Mouse (Mus musculus): ENCODE measurements around the gene Uqcr11.

The Uqcr11 gene

GRCm38 (mm10) chr10:80397524-80398173 is 9.0 kb downstream of the Uqcr11 start:
- POLR2A ChIA-PET = interaction anchor here (0.5 to 7.2 kb wide), 29 partner anchors 8 to 955 kb away, joined by 3 to 87 read pairs (median 4); partner anchors contain the start of genes Mex3d (in 2 of the 4), Pcsk4 (in 2 of the 4), Reep6 (in 2 of the 4) and Uqcr11 (in 2 of the 4)

GRCm38 (mm10) chr10:80396822-80397523 is 9.7 kb downstream of the Uqcr11 start:
- POLR2A ChIA-PET = interaction anchor here (0.5 to 7.2 kb wide), 31 partner anchors 8 to 280 kb away, joined by 3 to 87 read pairs (median 4); partner anchors contain the start of genes Mex3d (in 2 of the 4), Pcsk4 (in 2 of the 4), Reep6 (in 2 of the 4) and Rps15 (in 2 of the 4)
- CTCF ChIA-PET = interaction anchor here in 2 of 4 experiments (0.8 to 2.4 kb wide), 4 partner anchors 12 to 160 kb away, joined by 3 to 6 read pairs (median 4); no protein-coding TSS in a partner anchor

More at GRCm38 (mm10) chr10:80397524-80398173, 9.0 kb downstream of the Uqcr11 start:
- CTCF ChIA-PET = interaction anchor here in 3 of 4 experiments (0.7 to 2.4 kb wide), 4 partner anchors 13 to 108 kb away, joined by 3 to 6 read pairs (median 4); no protein-coding TSS in a partner anchor

GRCm38 (mm10) chr10:80395025-80395627 is 11.5 kb downstream of the Uqcr11 start:
- POLR2A ChIA-PET = interaction anchor here in 3 of 4 experiments (0.6 to 7.2 kb wide), 8 partner anchors 8 to 281 kb away, joined by 3 to 87 read pairs (median 3); partner anchors contain the start of genes Mex3d (in 1 of the 3) and Rexo1 (in 1 of the 3)
- CTCF ChIA-PET = interaction anchor here in 3 of 4 experiments (0.6 to 2.4 kb wide), 7 partner anchors 11 to 111 kb away, joined by 3 to 6 read pairs (median 4); no protein-coding TSS in a partner anchor

DNA sequence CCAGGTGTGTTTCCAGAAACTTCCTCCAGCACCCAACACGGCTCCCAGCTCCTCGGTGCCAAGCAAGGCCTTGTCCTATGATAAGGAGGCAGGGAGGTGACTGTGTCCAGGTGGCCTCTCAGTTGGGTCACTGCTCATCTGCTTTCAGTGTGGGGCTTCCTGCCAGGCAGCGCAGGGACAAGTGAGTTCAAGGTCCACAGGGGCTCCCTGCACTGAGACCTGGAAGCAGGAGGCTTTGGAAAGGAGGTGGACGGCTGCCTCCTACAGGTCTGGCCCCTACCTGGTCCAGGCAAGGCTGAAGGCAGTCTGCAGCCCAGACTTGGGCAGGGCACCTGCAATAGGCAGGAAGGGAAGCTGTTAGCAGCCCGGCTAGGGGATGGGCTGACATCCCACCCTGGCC is 13.9 kb downstream of the Uqcr11 start:
- ChIA-PET POLR2A (interaction anchor here in 3 of 4 experiments (0.7 to 2.6 kb wide), 10 partner anchors 11 to 552 kb away, joined by 3 to 7 read pairs (median 3); partner anchors contain the start of genes 1600002K03Rik (in 1 of the 3), Abhd17a (in 1 of the 3), Rexo1 (in 1 of the 3) and Uqcr11 (in 1 of the 3)), CTCF (interaction anchor here in 2 of 4 experiments (0.8 to 2.6 kb wide), 8 partner anchors 8 to 174 kb away, joined by 3 to 11 read pairs (median 4); no protein-coding TSS in a partner anchor)

- ChIA-PET CTCF (interaction anchor here in 1 of 4 experiments (0.7 kb wide), 1 partner anchor 13 kb away, joined by 3 read pairs; no protein-coding TSS in a partner anchor), POLR2A (interaction anchor here in 2 of 4 experiments (0.5 to 1.4 kb wide), 5 partner anchors 9 to 123 kb away, joined by 3 to 5 read pairs (median 3); partner anchors contain the start of gene Mbd3 (in 1 of the 2))
These were observed 15.9 kb downstream of the Uqcr11 start for GRCm38 (mm10) chr10:80390697-80391096.

DNA sequence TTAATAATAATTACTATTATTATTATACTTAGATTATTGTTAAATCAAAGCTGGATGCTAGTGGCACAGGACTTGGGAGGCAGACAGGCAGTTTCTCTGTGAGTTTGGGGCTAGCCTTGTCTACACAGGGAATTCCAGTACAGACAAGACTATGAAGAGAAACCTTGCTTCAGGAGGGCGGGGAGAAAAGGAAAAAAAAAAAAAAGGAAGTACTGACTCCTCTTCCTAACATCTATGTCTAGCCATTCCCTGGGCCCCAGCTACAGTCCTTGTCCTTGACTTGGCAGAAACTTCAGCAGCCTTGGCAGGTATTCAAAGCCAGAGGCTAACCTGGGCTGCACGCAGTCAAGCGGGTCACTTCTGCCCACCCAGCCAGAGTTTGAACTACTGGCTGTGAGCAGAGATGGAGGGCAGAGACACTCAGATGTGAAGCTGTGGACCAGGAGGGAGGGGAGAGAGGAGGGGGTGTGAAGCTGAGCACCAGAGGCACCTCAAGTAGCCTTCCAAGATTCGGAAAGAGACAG is 17.4 kb downstream of the Uqcr11 start:
- POLR2A ChIA-PET = interaction anchor here (0.5 to 7.6 kb wide), 11 partner anchors 9 to 439 kb away, joined by 3 to 87 read pairs (median 5); partner anchors contain the start of genes Mbd3 (in 2 of the 4), Pcsk4 (in 1 of the 4), Reep6 (in 1 of the 4) and Rexo1 (in 1 of the 4)
- CTCF ChIA-PET = interaction anchor here in 2 of 4 experiments (0.6 to 1.7 kb wide), 3 partner anchors 14 to 502 kb away, joined by 3 to 7 read pairs (median 6); partner anchors contain the start of gene Apc2 (in 1 of the 2)

- CTCF ChIA-PET = interaction anchor here in 1 of 4 experiments (0.6 to 1.7 kb wide), 4 partner anchors 10 to 501 kb away, joined by 3 to 7 read pairs (median 4); no protein-coding TSS in a partner anchor
These were observed 17.9 kb downstream of the Uqcr11 start for GRCm38 (mm10) chr10:80388731-80389130.

DNA sequence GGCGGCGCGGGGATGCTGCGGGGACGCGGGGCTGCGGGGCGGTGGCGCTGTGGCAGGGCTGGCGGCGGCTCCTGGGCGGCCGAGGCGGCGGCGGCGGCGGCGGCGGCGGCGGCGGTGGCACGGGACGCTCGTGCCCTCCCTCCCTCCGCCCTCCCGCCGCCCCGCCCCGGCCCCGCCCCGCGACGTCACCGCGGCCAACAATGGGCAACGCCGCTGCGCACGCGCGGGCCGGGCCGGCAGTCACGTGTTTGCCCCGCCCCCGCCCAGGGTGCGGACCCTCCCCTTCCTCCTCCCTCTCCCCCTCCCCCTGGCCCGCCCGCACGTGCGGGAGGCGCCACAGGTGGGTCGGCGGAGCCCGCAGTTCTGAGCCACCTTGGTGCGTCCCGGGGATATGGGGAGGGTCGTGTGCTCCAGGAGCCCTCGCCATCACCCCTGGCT is 19.1 kb downstream of the Uqcr11 start, which contains the start of gene Mex3d:
Gene Mex3d, minus strand, starts transcription at position 138 of the 438 bp plus-strand sequence.
- ChIA-PET CTCF (interaction anchor here (0.6 to 3.2 kb wide), 5 partner anchors 11 to 288 kb away, joined by 3 to 16 read pairs (median 3); no protein-coding TSS in a partner anchor), POLR2A (interaction anchor here in 3 of 4 experiments (0.7 to 7.6 kb wide), 15 partner anchors 9 to 289 kb away, joined by 3 to 87 read pairs (median 5); partner anchors contain the start of genes Mbd3 (in 2 of the 3) and Dazap1 (in 1 of the 3))

More at GRCm38 (mm10) chr10:80388731-80389130, 17.9 kb downstream of the Uqcr11 start:
- POLR2A ChIA-PET = interaction anchor here in 3 of 4 experiments (1.0 to 7.6 kb wide), 13 partner anchors 8 to 221 kb away, joined by 3 to 87 read pairs (median 5); partner anchors contain the start of genes Mbd3 (in 2 of the 3), Dazap1 (in 1 of the 3), Pcsk4 (in 1 of the 3) and Reep6 (in 1 of the 3)

GRCm38 (mm10) chr10:80386735-80387471 is 19.7 kb downstream of the Uqcr11 start:
- ChIA-PET CTCF (interaction anchor here (0.6 to 4.1 kb wide), 19 partner anchors 9 to 288 kb away, joined by 3 to 41 read pairs (median 3); no protein-coding TSS in a partner anchor), POLR2A (interaction anchor here (0.6 to 7.6 kb wide), 30 partner anchors 8 to 329 kb away, joined by 3 to 87 read pairs (median 5); partner anchors contain the start of genes Mbd3 (in 3 of the 4), Pcsk4 (in 1 of the 4), Reep6 (in 1 of the 4) and Rps15 (in 1 of the 4))

GRCm38 (mm10) chr10:80385811-80386734 is 20.6 kb downstream of the Uqcr11 start:
- CTCF ChIA-PET = interaction anchor here in 3 of 4 experiments (0.6 to 4.1 kb wide), 26 partner anchors 8 to 543 kb away, joined by 3 to 41 read pairs (median 4); no protein-coding TSS in a partner anchor
- POLR2A ChIA-PET = interaction anchor here (0.6 to 7.6 kb wide), 50 partner anchors 8 to 784 kb away, joined by 3 to 87 read pairs (median 4); partner anchors contain the start of genes Mbd3 (in 3 of the 4), Rexo1 (in 2 of the 4), Rps15 (in 2 of the 4) and Atp8b3 (in 1 of the 4)

GRCm38 (mm10) chr10:80385310-80385709 is 21.3 kb downstream of the Uqcr11 start:
- ChIA-PET POLR2A (interaction anchor here (0.7 to 7.6 kb wide), 43 partner anchors 9 to 291 kb away, joined by 3 to 87 read pairs (median 6); partner anchors contain the start of genes Mbd3 (in 3 of the 4), Rps15 (in 3 of the 4), Rexo1 (in 2 of the 4) and Uqcr11 (in 2 of the 4)), CTCF (interaction anchor here (0.5 to 4.1 kb wide), 21 partner anchors 8 to 192 kb away, joined by 3 to 41 read pairs (median 4); no protein-coding TSS in a partner anchor)

- ChIA-PET POLR2A (interaction anchor here (0.6 to 7.6 kb wide), 26 partner anchors 9 to 292 kb away, joined by 3 to 87 read pairs (median 6); partner anchors contain the start of genes Mbd3 (in 3 of the 4), Rps15 (in 2 of the 4), Apc2 (in 1 of the 4) and Atp8b3 (in 1 of the 4)), CTCF (interaction anchor here (0.7 to 4.1 kb wide), 16 partner anchors 8 to 125 kb away, joined by 3 to 41 read pairs (median 4); no protein-coding TSS in a partner anchor)
These were observed 21.9 kb downstream of the Uqcr11 start for GRCm38 (mm10) chr10:80384709-80385108.

- ChIA-PET CTCF (interaction anchor here in 3 of 4 experiments (0.6 to 4.1 kb wide), 18 partner anchors 7 to 155 kb away, joined by 3 to 41 read pairs (median 4); partner anchors contain the start of gene Atp8b3 (in 1 of the 3)), POLR2A (interaction anchor here in 3 of 4 experiments (0.6 to 7.6 kb wide), 19 partner anchors 9 to 292 kb away, joined by 3 to 87 read pairs (median 6); partner anchors contain the start of genes Mbd3 (in 2 of the 3), Apc2 (in 1 of the 3), Plk5 (in 1 of the 3) and Rexo1 (in 1 of the 3))
These were observed 22.5 kb downstream of the Uqcr11 start for GRCm38 (mm10) chr10:80384115-80384639.
